Mouse (Mus musculus) testis, adult 2 months (tissue): ENCODE measurements around the gene Slc16a5.

Experiments used
- CTCF ChIP-seq: fragments of 200-500 bp; IDR thresholded peaks from 2 replicates; pipeline ENCODE4 v1.5.1; 2012; ENCODE audit warnings: low read depth, mild to moderate bottlenecking, inconsistent platforms, low read length, moderate library complexity; ENCODE audit not compliant: control insufficient read depth, insufficient read depth, insufficient replicate concordance
- POLR2A ChIP-seq: fragments of 200-500 bp; IDR thresholded peaks from 2 replicates; pipeline ENCODE4 v1.6.1; 2012; ENCODE audit warnings: low read depth, mild to moderate bottlenecking, inconsistent platforms, low read length, moderate library complexity; ENCODE audit not compliant: control insufficient read depth

GRCm38 (mm10) chr11:115472183-115472582, 9.9 kb downstream of the Slc16a5 start:
- no peak for TF ChIP-seq CTCF
- 0 out of 2 replicates have a peak, but pooled peaks have one; percentile 17 for TF ChIP-seq POLR2A
